Mouse (Mus musculus) cerebellum, postnatal 36 days (tissue): ENCODE results near the gene 6430548M08Rik.

ENCODE experiments used
- DNase-seq, 2 experiments: peaks; one replicate each; pipeline ENCODE4 v3.0.0; 2021 to 2022; ENCODE audit warnings: mixed read lengths in 2 of 2

Gene 6430548M08Rik

GRCm38 (mm10) chr8:120144652-120145301 lies 30.8 kb downstream of the 6430548M08Rik start:
- peak; percentile 53 to 60 for DNase-seq

DNA sequence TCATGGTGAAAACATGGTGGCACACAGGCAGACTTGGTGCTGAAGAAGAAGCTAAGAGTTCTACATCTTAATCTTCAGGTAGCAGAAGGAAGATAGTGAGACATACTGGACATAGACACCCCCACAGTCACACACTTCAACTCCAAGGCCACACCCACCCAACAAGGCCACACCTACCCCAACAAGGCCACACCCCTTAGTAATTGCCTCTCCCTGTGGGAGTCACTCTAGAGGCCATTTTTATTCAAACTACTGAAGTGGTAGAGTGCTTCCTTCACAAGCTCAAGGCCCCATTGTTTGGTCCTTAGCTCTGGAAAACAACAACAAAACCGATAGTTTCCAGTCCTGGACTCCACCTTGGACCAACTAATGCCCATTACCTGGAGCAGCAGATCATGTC lies 32.1 kb downstream of the 6430548M08Rik start:
- DNase-seq: no peak

DNA sequence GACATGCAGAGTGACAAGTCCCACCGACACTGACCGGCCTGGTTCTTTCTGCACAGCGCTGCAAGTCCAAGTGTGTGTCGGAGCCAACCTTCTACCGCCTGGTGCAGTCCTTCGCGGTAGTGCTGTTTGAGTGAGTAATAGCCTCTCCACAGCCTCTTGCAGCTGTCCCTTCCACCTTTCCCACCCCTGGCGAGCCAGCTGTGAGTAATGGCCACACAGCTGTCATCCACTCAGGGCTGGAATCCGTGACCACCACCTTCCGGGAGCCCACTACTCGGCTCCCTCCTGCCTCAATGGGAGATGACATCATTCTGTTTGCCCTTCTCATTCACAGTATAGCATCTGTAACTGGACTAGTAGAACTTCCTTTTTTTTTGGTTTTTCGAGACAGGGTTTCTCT lies 36.1 kb downstream of the 6430548M08Rik start:
- DNase-seq: no peak

- no peak for DNase-seq
These were observed 37.2 kb downstream of the 6430548M08Rik start for GRCm38 (mm10) chr8:120151151-120151550.

GRCm38 (mm10) chr8:120152636-120153035 lies 38.7 kb downstream of the 6430548M08Rik start:
- DNase-seq: no peak

DNA sequence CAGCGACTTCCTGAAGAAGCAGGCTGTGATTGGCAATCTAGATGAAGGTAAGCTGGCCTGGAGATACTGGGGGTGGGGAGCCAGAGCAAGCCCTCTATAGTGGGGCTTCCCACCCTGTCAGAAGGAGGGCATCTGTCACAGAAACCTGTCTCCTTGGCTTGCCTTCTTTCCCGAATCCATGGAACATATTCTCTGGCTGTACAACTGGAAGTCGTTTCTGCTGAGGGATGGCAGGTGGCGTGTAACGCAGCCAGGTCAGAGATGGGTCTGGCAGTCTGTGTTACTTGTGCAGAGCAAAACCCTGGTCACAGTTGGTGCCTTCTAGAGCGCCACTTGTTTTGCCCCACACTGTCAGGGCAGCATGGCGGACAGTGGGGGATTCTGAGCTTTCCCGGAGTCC lies 46.4 kb downstream of the 6430548M08Rik start:
- DNase-seq: peak; percentile 70 to 71

DNA sequence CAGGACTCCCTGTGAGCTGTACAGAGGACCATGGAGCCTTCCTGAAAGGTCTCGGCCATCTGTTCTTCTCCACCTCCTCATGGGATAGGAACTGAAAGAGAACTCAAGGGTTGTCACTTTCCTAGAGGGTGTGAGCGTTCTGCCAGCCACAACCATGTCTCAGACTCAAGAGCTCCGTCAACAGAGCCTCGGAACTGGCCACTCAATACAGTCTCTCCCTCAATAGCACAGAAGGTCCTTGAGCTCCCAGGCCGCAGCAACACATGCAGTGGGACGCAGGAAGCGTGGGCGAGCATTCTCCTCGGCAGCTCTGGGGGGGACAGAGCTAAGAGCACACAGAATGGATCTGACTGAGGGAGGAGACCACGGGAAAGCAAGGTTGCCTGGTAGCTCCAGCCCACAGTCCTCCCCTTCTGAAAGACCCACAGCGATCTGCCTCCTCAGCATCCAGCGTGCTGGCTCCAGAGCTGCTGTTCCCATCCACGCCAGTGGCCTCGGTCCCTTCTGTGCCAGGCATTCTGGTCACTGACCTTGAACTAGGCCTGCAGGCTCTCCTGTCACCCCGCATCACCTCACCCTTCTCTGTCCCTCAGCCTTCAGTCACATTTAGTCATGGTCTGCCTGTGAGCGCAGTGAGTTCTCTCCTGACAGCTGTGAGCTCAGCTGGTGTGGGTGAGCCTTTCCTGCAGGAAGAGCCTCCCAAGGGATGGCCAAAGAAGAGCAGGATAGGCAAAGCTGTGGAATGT lies 47.9 kb downstream of the 6430548M08Rik start:
- no peak for DNase-seq

- DNase-seq: no peak
These were observed 48.4 kb downstream of the 6430548M08Rik start for GRCm38 (mm10) chr8:120162404-120162752.

DNA sequence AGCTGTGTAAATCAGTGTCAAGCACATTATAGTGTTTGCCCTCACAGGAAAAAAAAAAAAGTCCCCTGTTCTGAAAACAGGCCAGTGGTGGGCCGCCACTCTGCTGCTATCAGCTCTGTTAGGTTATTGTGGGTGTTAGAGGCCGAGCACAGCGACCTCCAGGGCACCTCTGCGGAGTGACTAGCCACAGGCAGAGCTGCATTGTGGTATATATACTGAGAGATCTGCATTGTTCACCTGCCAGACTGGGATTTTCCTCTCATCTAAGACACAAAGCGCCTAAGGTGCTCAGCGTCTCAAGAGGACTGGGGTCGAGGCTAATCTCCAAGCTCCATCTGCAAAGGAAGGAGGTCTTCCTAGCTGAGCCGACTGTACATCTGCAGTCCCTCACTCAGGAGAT lies 49.4 kb downstream of the 6430548M08Rik start:
- DNase-seq: no peak

GRCm38 (mm10) chr8:120164026-120164425 lies 50.1 kb downstream of the 6430548M08Rik start:
- no peak for DNase-seq

DNA sequence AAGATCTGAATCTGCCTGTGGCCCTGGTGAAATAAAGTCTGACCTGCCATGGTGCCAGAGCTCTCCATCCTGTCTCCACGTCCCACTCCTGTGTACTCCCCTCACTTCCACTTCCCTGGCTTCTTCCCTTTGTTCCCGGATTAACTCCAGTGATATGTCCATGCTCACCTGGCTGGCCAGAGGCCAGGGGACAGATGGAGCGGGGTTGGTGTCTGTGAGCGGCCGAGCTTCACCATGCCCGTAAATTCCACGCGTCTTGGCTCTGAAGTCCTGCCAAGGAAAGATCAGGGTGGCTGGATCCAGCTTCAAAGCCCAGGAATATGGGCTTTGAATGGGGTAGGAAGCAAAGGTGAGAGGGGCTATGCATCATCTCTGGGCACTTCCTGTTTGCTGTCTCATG lies 53.2 kb downstream of the 6430548M08Rik start:
- DNase-seq: peak; percentile 71 to 76

DNA sequence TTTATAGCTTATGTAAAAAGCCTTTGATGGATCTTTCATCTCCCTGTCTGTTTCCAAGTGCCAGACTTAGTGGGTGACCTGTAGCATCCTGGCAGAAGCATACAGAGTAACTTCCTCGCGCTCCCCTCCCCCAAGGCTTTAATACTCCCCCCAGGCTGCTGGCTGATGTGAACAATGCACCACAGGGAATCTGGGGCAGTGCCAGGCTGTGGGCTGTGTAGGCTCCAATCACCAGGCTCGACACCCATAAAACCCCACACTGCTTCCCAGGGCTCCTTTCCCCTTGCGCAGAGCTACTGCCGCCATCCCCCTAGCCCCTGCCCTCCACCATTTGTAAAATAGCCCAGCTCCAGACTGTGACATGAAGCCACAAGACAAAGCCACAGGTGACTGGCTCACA lies 53.9 kb downstream of the 6430548M08Rik start:
- DNase-seq: peak; percentile 48 to 50

- DNase-seq: no peak
These were observed 55.2 kb downstream of the 6430548M08Rik start for GRCm38 (mm10) chr8:120169119-120169518.

DNA sequence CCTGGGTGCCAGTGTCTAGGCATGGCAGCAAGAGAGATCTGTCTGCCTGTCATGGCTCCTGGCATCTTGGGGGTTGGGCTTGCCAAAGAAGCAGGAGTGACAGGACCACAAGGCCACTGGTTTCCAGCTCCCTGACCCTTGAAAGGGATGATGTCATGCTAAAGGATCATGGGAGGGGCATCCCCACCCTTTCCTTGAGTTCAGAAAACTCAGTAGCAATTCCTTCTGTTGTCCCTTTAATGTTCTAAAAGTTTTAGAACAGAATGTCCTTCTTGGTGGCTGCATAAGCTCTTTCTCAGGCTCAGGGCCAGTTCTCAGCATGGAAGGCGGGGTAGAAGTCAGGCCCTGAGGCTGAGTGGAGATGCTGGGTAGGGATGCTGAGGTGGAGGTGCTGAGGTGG lies 59.2 kb downstream of the 6430548M08Rik start:
- no peak for DNase-seq

- DNase-seq: no peak
These were observed 60.7 kb downstream of the 6430548M08Rik start for GRCm38 (mm10) chr8:120174606-120175005.

- no peak for DNase-seq
These were observed 62.7 kb downstream of the 6430548M08Rik start for GRCm38 (mm10) chr8:120176605-120177004.

GRCm38 (mm10) chr8:120177318-120178123 lies 63.6 kb downstream of the 6430548M08Rik start, which contains the start of gene Fam92b:
Fam92b (minus strand) TSS chr8:120177466.
- DNase-seq: peak in 1 of 2 experiments; percentile 40

- no peak for DNase-seq
These were observed 64.2 kb downstream of the 6430548M08Rik start for GRCm38 (mm10) chr8:120178124-120178514.

DNA sequence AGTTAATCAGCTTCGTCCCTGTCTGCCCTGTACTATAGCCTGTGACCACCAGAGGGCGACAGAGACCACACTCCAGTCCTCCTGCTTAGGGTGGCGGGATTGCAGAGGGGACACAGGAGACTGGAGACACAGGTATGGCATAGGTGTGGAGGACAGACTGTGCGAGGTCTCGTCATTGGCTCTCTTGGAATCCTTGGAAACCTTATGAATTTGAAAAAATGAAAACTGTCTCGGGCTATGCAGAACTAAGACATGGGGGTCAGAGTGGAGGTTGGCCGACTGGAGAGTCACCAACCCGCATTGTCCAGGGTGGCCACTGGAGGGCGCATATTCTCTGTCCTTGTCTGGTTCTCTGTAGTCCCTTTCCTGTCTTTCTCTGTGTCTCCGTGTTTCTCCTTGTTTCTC lies 65.1 kb downstream of the 6430548M08Rik start:
- DNase-seq: peak; percentile 90 to 96

DNA sequence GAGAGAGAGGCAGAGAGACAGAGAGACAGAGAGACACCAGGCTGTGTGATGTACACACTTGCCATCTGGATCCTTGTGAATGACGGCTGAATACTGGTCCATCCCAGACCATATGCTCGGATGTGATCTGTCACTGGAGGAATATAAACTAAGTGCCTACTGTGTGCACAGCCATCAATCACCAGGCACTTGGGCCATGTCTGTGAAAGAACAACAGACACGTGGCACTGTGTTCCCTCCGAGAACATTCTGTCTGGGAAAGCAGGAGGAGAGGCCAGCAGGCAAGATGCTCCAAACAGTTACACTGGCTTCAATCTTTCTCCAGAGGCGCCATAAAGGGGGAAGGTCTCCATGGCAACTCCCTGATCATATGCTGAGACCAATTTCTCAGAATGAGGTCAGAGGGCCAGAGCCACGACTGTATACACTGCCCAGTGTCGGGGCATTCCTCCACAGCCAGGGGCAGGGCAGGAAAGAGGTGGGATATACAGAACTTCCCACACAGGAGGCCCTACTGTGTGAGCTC lies 66.6 kb downstream of the 6430548M08Rik start:
- DNase-seq: no peak

DNA sequence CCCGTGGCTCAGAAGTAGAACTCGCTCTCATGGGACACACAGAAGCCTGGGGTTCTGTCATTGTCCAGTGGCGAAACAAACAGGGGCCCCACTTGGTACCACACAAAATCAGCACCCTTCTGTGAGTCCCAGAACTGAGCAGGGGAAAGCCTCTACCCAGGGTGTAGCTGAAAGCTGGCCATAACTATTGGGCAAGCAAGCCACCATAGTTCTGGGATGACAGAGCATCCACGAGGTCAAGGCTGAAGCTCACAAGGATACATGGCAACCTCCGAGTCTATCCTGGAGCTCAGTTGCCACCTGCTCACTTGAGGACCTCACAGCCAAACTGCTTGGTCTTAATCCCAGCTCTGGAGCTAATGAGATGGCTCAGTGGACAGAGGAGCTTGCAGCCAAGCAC lies 67.3 kb downstream of the 6430548M08Rik start:
- no peak for DNase-seq

DNA sequence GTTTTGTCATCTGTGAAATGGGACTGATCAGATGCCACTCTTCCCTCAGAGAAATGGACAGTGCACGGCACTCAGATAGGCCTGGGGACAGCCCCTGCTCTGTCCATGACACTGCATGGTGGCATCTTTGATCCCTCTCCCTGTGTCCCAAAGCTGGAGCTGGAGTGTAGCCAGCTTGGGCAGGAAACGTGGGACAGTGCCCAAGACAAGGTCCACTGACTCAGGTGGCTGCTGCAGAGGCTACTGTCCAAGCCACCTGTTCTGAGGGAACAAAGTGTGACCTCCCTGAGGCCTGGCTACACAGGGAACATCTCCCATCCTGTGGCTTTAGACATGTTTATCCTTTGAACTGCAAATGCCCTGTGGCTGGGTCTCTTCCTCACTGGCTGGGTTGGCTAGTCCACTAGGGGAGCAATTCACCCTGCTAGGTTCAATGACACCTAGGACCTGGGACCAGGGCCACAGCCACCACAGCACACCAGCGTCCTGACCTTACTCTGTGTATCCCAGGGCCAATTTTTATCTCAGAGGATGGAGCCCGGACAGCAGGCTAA lies 68.0 kb downstream of the 6430548M08Rik start:
- no peak for DNase-seq

DNA sequence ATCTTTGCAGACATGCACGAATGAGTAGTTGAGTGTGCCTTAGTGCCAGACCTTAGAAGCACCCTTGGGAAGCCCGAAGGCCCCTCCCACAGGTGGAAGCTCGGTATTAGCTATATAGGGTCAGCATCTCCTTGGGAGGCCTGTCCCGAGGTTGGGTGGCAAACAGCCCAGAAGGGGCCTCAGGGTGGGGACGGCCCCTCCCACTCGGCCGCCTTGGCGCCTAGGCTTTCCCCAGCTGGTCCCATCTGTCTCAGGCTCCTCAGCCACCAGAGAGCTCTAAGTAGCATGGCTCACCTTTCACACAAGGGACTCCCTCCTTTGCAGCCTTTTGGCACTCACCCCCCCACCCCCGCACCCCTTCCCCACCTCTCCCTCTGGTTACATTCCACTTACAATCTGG lies 70.4 kb downstream of the 6430548M08Rik start:
- no peak for DNase-seq
